Mouse (Mus musculus) hindbrain, embryonic 11.5 days (tissue): ENCODE measurements around the gene Lonp1. TPM values are rescaled to one million over a fixed set of nuclear protein-coding genes. Genes with fewer than 3 reads are reported as not detected.

Experiments used
- ATAC-seq: fragments of 200-750 bp; cut with Nextera tagmentation; 2 replicates; pipeline ENCODE4 v1.8.0; 2017; ENCODE audit warnings: mild to moderate bottlenecking, moderate TSS enrichment, moderate library complexity; ENCODE audit not compliant: low FRiP score
- DNase-seq: peaks from one replicate; pipeline ENCODE4 v3.0.0-alpha.2; 2015; ENCODE audit warnings: low spot score
- H3K27ac ChIP-seq: fragments of 300-500 bp; sonication (generic); 2 replicates; pipeline ENCODE4 v1.5.1; 2014; ENCODE audit warnings: mild to moderate bottlenecking, low read depth, low read length
- H3K27me3 ChIP-seq: fragments of 300-500 bp; sonication (generic); 2 replicates; pipeline ENCODE4 v1.6.1; 2014; ENCODE audit warnings: mild to moderate bottlenecking, low read length, moderate library complexity, mixed read lengths; ENCODE audit not compliant: control insufficient read depth, insufficient read depth
- H3K36me3 ChIP-seq: fragments of 300-500 bp; sonication (generic); 2 replicates; pipeline ENCODE4 v1.6.1; 2014; ENCODE audit warnings: mild to moderate bottlenecking, low read length, moderate library complexity, mixed read lengths; ENCODE audit not compliant: control insufficient read depth, insufficient read depth
- H3K4me1 ChIP-seq: fragments of 300-500 bp; sonication (generic); replicated peaks from 2 replicates; pipeline ENCODE4 v1.6.1; 2014; ENCODE audit warnings: low read length, mixed read lengths; ENCODE audit not compliant: control insufficient read depth, insufficient read depth
- H3K4me2 ChIP-seq: fragments of 300-500 bp; sonication (generic); replicated peaks from 2 replicates; pipeline ENCODE4 v1.6.1; 2014; ENCODE audit warnings: mild to moderate bottlenecking, low read depth, low read length
- H3K4me3 ChIP-seq: fragments of 300-500 bp; sonication (generic); 2 replicates; pipeline ENCODE4 v1.5.1; 2014; ENCODE audit warnings: low read depth, low read length
- H3K9ac ChIP-seq: fragments of 300-500 bp; sonication (generic); 2 replicates; pipeline ENCODE4 v1.6.1; 2014; ENCODE audit warnings: low read depth, low read length
- H3K9me3 ChIP-seq: fragments of 300-500 bp; sonication (generic); 2 replicates; pipeline ENCODE4 v1.6.1; 2016; ENCODE audit warnings: low read length; ENCODE audit not compliant: control insufficient read depth
- WGBS: fragments of 180-500 bp; shearing (Covaris S2); extraction: QIAGEN DNeasy Blood & Tissue Kit; methylation state at CpG from one replicate; pipeline ENCODE4 v1.1.7; 2014; 5-methylcytosine and 5-hydroxymethylcytosine counted together
- polyA plus RNA-seq: library from polyadenylated mRNA; unstranded; fragments of >200 nt; fragmentation: Nextera tagmentation; extraction: Ambion mirVana; gene quantifications from 2 replicates; pipeline ENCODE4 v1.2.1, GENCODE M21; 2014

Gene Lonp1
- polyA plus RNA-seq, 1 experiment from 2014 or later: 43.7 TPM

- no peak overlapping the region for H3K9ac ChIP-seq
- no peak overlapping the region for H3K27ac ChIP-seq
- no peaks in the 10 kb centered on the region for H3K9me3 ChIP-seq
- H3K27me3 ChIP-seq: no peaks in the 10 kb centered on the region
- H3K36me3 ChIP-seq: peaks cover 55% of the 10 kb centered on the region
- no peak for DNase-seq
- H3K4me3 ChIP-seq: no peak overlapping the region
- no peaks in the 10 kb centered on the region for H3K4me1 ChIP-seq
- no peak for ATAC-seq
- no peak overlapping the region for H3K4me2 ChIP-seq
- 98% methylated on average over 4 of the region's 4 CpGs for WGBS
Measured at GRCm38 (mm10) chr17:56567370-56567769, 59.3 kb downstream of the Lonp1 start.

- Histone ChIP-seq H3K4me2 (no peak overlapping the region), H3K9me3 (no peaks in the 10 kb centered on the region), H3K4me1 (no peaks in the 10 kb centered on the region), H3K27ac (no peak overlapping the region), H3K9ac (no peak overlapping the region), H3K4me3 (no peak overlapping the region), H3K36me3 (peaks cover 58% of the 10 kb centered on the region), H3K27me3 (no peaks in the 10 kb centered on the region)
- 93% methylated on average over 5 of the region's 5 CpGs for WGBS
- DNase-seq (no peak), ATAC-seq (no peak)
Measured at GRCm38 (mm10) chr17:56566918-56567317, 59.8 kb downstream of the Lonp1 start.

- Histone ChIP-seq H3K36me3 (peaks cover 63% of the 10 kb centered on the region), H3K9ac (no peak overlapping the region), H3K4me1 (no peaks in the 10 kb centered on the region), H3K27me3 (no peaks in the 10 kb centered on the region), H3K9me3 (no peaks in the 10 kb centered on the region), H3K4me2 (no peak overlapping the region), H3K27ac (no peak overlapping the region), H3K4me3 (no peak overlapping the region)
- ATAC-seq (no peak), DNase-seq (no peak)
- 96% methylated on average over 28 of the region's 29 CpGs for WGBS
Measured at GRCm38 (mm10) chr17:56566293-56566692, 60.4 kb downstream of the Lonp1 start.

Other genes starting within 250 kb of the Lonp1 start
- gene Ptprs, start 150.4 kb downstream of the Lonp1 start, polyA plus RNA-seq: 142 and 156 TPM in 2 replicates
- not detected in 2 replicates for gene Znrf4, start 114.5 kb downstream of the Lonp1 start, polyA plus RNA-seq
- 1.0 and 1.1 TPM in 2 replicates for gene Gm20219, start 72.5 kb downstream of the Lonp1 start, polyA plus RNA-seq
- gene Safb2, start 42.3 kb downstream of the Lonp1 start, polyA plus RNA-seq: 47.6 and 56.1 TPM in 2 replicates
- gene Safb, start 42.1 kb downstream of the Lonp1 start, polyA plus RNA-seq: 93.7 and 105 TPM in 2 replicates
- 184 and 192 TPM in 2 replicates for gene 2410015M20Rik, start 17.1 kb downstream of the Lonp1 start, polyA plus RNA-seq
- 1,258 and 1,259 TPM in 2 replicates for gene Rpl36, start 13.5 kb downstream of the Lonp1 start, polyA plus RNA-seq
- gene Catsperd, start 1.3 kb upstream of the Lonp1 start, polyA plus RNA-seq: 0.56 and 0.86 TPM in 2 replicates
- gene Ranbp3, start 46.4 kb upstream of the Lonp1 start, polyA plus RNA-seq: 94.2 and 104 TPM in 2 replicates
- 363 and 381 TPM in 2 replicates for gene Ndufa11, start 90.9 kb upstream of the Lonp1 start, polyA plus RNA-seq
- 15.6 and 18.1 TPM in 2 replicates for gene Vmac, start 91.1 kb upstream of the Lonp1 start, polyA plus RNA-seq
- gene Nrtn, start 130.6 kb upstream of the Lonp1 start, polyA plus RNA-seq: 4.4 and 4.6 TPM in 2 replicates
- 30.3 and 35.4 TPM in 2 replicates for gene Dus3l, start 137.9 kb upstream of the Lonp1 start, polyA plus RNA-seq
- 0.49 and 0.71 TPM in 2 replicates for gene Prr22, start 143.4 kb upstream of the Lonp1 start, polyA plus RNA-seq
- 6.4 and 6.7 TPM in 2 replicates for gene Rfx2, start 204.1 kb upstream of the Lonp1 start, polyA plus RNA-seq
- not detected in 2 replicates for gene Acsbg2, start 247.6 kb upstream of the Lonp1 start, polyA plus RNA-seq
- gene 1700061G19Rik, start 248.6 kb upstream of the Lonp1 start, polyA plus RNA-seq: 0.25 and 0.26 TPM in 2 replicates